19 mouse cellular contexts compared by ENCODE assay signal in the genomic region with DNA sequence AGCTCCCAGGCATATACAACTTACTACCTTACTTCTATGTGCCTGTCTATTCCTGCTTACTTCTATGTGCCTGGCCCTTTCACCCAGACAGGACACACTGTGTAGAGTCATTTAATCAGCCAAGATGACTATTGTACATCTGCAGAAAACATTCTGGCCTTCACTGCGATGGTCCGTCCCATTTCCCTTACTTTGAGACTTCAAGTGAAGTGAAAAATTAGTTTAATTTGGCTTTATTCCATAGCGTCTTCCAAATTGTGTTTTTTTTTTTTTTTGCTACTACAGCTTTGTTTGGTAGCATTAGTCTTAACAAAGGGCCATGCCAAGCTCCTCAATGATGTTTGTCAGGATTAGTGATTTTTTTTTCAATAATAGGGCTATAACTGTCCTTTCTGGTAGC. TPM values are rescaled to one million over a fixed set of nuclear protein-coding genes. Genes with fewer than 3 reads are reported as not detected.
A peak's percentile ranks its signal among the peaks of the same experiment; 100 is the strongest.
DNase-seq lines count a peak whose midpoint lies in the region; ATAC-seq and TF ChIP-seq lines count a peak whose summit lies in the region.
"Had no signal": no experiment of that assay in that cellular context is flagged by ENCODE, and none has a peak within 500 bp of the region (broad histone marks: within the 10 kb centered on the region; RNA-seq: fewer than 3 reads in every experiment).

No protein-coding gene starts in this region.

- no peak overlapping the region for H3K4me2 ChIP-seq in lung, embryonic 14.5 days
- H3K4me2 ChIP-seq: embryonic facial prominence, embryonic 12.5 days; forebrain, embryonic 15.5 days; heart, embryonic 11.5 days; hindbrain, embryonic 15.5 days had no signal

- H3K4me3 ChIP-seq in heart, adult 2 months = no peak overlapping the region
- H3K4me3 ChIP-seq in kidney, adult 2 months (ENCODE audit: insufficient read depth, low read depth, low read length) = no peak overlapping the region
- no peak overlapping the region for H3K4me3 ChIP-seq in lung, embryonic 14.5 days (ENCODE audit: low read depth, low read length)
- H3K4me3 ChIP-seq in lung, adult 2 months (replicated peaks; ENCODE audit: extremely low read depth, low read depth, low read length) = no peak overlapping the region
- H3K4me3 ChIP-seq: embryonic facial prominence, embryonic 12.5 days; forebrain, embryonic 15.5 days; hindbrain, embryonic 15.5 days had no signal

- intact Hi-C loops in heart, adult 2 months (cut with DNase I) = loop anchor here (5.0 kb wide), 2 partner anchors 41 to 66 kb away; no protein-coding TSS in a partner anchor
- intact Hi-C loops in heart, postnatal 14 days (cut with DNase I) = no loop called here

- no peaks in the 10 kb centered on the region for H3K36me3 ChIP-seq in heart, adult 2 months (ENCODE audit: control insufficient read depth, insufficient read depth, low read length)
- H3K36me3 ChIP-seq in kidney, adult 2 months (ENCODE audit: control insufficient read depth, insufficient read depth, low read length) = no peaks in the 10 kb centered on the region
- no peaks in the 10 kb centered on the region for H3K36me3 ChIP-seq in lung, embryonic 14.5 days (ENCODE audit: insufficient read depth)
- H3K36me3 ChIP-seq: embryonic facial prominence, embryonic 12.5 days; forebrain, embryonic 15.5 days; G1E; hindbrain, embryonic 15.5 days had no signal

- peaks cover 3% of the 10 kb centered on the region; the same call in 1 of the 2 replicates for H3K9me3 ChIP-seq in lung, embryonic 14.5 days (ENCODE audit: low read depth, low read length)
- H3K9me3 ChIP-seq: embryonic facial prominence, embryonic 12.5 days; forebrain, embryonic 15.5 days; hindbrain, embryonic 15.5 days had no signal

- 47% methylated on average over 3 of the region's 3 CpGs for WGBS in heart, adult 2 months
- 52% methylated on average over 3 of the region's 3 CpGs for WGBS in kidney, adult 2 months
- WGBS in lung, embryonic 14.5 days = 43% methylated on average over 3 of the region's 3 CpGs
- whole genome bisulfite sequencing in lung, adult 2 months = 55% methylated on average over 3 of the region's 3 CpGs

- DNase-seq in heart, adult 2 months = no peak
- no peak for DNase-seq in heart, postnatal 14 days
- DNase-seq in kidney, adult 2 months = peak; percentile 62
- DNase-seq in kidney, adult 18-20 months = no peak
- DNase-seq in lung, embryonic 14.5 days = peak; percentile 57
- no peak for DNase-seq in lung, adult 2 months
- DNase-seq in kidney, postnatal 25 days = peak; percentile 10 to 46
- no peak for DNase-seq in ovary, postnatal 36 days (ENCODE audit: low spot score)
- DNase-seq: adrenal gland, postnatal 10 days; cerebellum, adult 11-12 months; cerebellum, adult 9-10 months; cerebellum, postnatal 25 days; gastrocnemius, postnatal 14 days; heart, postnatal 36 days had no signal

- peaks cover 7% of the 10 kb centered on the region for H3K4me1 ChIP-seq in heart, adult 2 months (ENCODE audit: control insufficient read depth, insufficient read depth, low read length)
- H3K4me1 ChIP-seq in kidney, adult 2 months (ENCODE audit: control insufficient read depth, insufficient read depth, low read length) = 0 out of 2 replicates have a peak, but pooled peaks cover 2% of the 10 kb centered on the region
- peaks cover 8% of the 10 kb centered on the region for H3K4me1 ChIP-seq in lung, embryonic 14.5 days (ENCODE audit: insufficient read depth)
- no peaks in the 10 kb centered on the region for H3K4me1 ChIP-seq in lung, adult 2 months (ENCODE audit: control insufficient read depth, insufficient read depth, low read length)
- H3K4me1 ChIP-seq: embryonic facial prominence, embryonic 12.5 days; forebrain, embryonic 15.5 days; hindbrain, embryonic 15.5 days had no signal

- no peaks in the 10 kb centered on the region for H3K79me2 ChIP-seq in heart, adult 2 months (replicated peaks; ENCODE audit: control insufficient read depth, insufficient read depth, low read length)

- no peak for ATAC-seq in lung, embryonic 14.5 days (ENCODE audit: insufficient read depth)
- ATAC-seq: forebrain, embryonic 15.5 days had no signal

- TF ChIP-seq EP300 in heart, adult 2 months (IDR thresholded peaks at IDR 0.05; ENCODE audit: insufficient read depth, low read depth, low read length) = no peak

- TF ChIP-seq POLR2A in heart, adult 2 months (IDR thresholded peaks at IDR 0.05; ENCODE audit: insufficient read depth, low read depth, low read length) = no peak
- TF ChIP-seq POLR2A in kidney, adult 2 months (IDR thresholded peaks at IDR 0.05; ENCODE audit: low read depth, low read length) = no peak
- TF ChIP-seq POLR2A in lung, adult 2 months (IDR thresholded peaks at IDR 0.05; ENCODE audit: borderline replicate concordance, extremely low read depth, low read depth, low read length) = no peak

- no peaks in the 10 kb centered on the region for H3K27me3 ChIP-seq in heart, adult 2 months (ENCODE audit: control insufficient read depth, insufficient read depth, low read length)
- H3K27me3 ChIP-seq in kidney, adult 2 months (replicated peaks; ENCODE audit: control insufficient read depth, insufficient read depth, low read length) = 0 out of 2 replicates have a peak, but pooled peaks cover 2% of the 10 kb centered on the region
- no peaks in the 10 kb centered on the region for H3K27me3 ChIP-seq in lung, embryonic 14.5 days (ENCODE audit: insufficient read depth, low read length)
- H3K27me3 ChIP-seq: embryonic facial prominence, embryonic 12.5 days; forebrain, embryonic 15.5 days; hindbrain, embryonic 15.5 days had no signal

- H3K27ac ChIP-seq in heart, adult 2 months = peak overlapping the region; percentile 8; the same call in 1 of the 2 replicates
- peak overlapping the region; percentile 57; the same call in 1 of the 2 replicates for H3K27ac ChIP-seq in kidney, adult 2 months (ENCODE audit: insufficient read depth, low read depth, low read length)
- H3K27ac ChIP-seq in lung, embryonic 14.5 days (ENCODE audit: low read depth) = no peak overlapping the region; the same call in 1 of the 2 replicates
- H3K27ac ChIP-seq: embryonic facial prominence, embryonic 12.5 days; forebrain, embryonic 15.5 days; hindbrain, embryonic 15.5 days had no signal

- no peak for TF ChIP-seq CTCF in heart, adult 2 months (IDR thresholded peaks at IDR 0.05)
- no peak for TF ChIP-seq CTCF in kidney, adult 2 months (conservative IDR thresholded peaks at IDR 0.05; ENCODE audit: insufficient read depth, insufficient read length, low read depth, low read length)
- no peak for TF ChIP-seq CTCF in lung, embryonic 14.5 days (IDR thresholded peaks at IDR 0.05; ENCODE audit: low read depth)
- TF ChIP-seq CTCF in lung, adult 2 months (IDR thresholded peaks at IDR 0.05; ENCODE audit: insufficient read depth, low read length) = no peak

- no peak overlapping the region for H3K9ac ChIP-seq in heart, adult 2 months (ENCODE audit: low read depth, low read length)
- H3K9ac ChIP-seq in lung, embryonic 14.5 days = no peak overlapping the region
- H3K9ac ChIP-seq: embryonic facial prominence, embryonic 12.5 days; forebrain, embryonic 15.5 days; hindbrain, embryonic 15.5 days had no signal

RNA-seq across cellular contexts. Expression of a gene that starts 33.6 kb away (rescaled TPM):
- total RNA-seq in heart, adult 2 months (2021) = 10 to 100 TPM; 14.7 to 15.3 TPM
- 5.8 and 9.6 TPM in 2 replicates for polyA plus RNA-seq in heart, adult 2 months (2012; rRNA removed)
- 10 to 100 TPM; 11.4 to 14.2 TPM for total RNA-seq in heart, postnatal 14 days (2021)
- polyA plus RNA-seq in kidney, adult 2 months (2012; rRNA removed) = 4.2 and 7.5 TPM in 2 replicates
- 78.6 and 93.8 TPM in 2 replicates for polyA plus RNA-seq in lung, embryonic 14.5 days (2014; fragmentation: Nextera tagmentation; extraction: Ambion mirVana)
- polyA plus RNA-seq in lung, adult 2 months (2012; rRNA removed) = 9.6 and 10.2 TPM in 2 replicates
- polyA plus RNA-seq: G1E had no signal

Comparison
In these comparisons a context has a peak if more than half of its experiments do, and no peak if none do; other contexts are left out.
1. DNase-seq: peak in kidney, adult 2 months (single experiment), lung, embryonic 14.5 days (single experiment) and kidney, postnatal 25 days (2 of 2); none in heart, adult 2 months (0 of 2), heart, postnatal 14 days (0 of 2), kidney, adult 18-20 months (single experiment), lung, adult 2 months (single experiment) and ovary, postnatal 36 days (single experiment).